Mouse (Mus musculus) testis, adult 2 months (tissue): ENCODE measurements at regions not wholly inside any gene's neighbourhood (a gene's known extent, or its start where the extent isn't known, plus 50 kb on each side); places are given as distances from the start of the nearest gene placed in this dataset.

Experiments used
- CTCF ChIP-seq: fragments of 200-500 bp; IDR thresholded peaks from 2 replicates; pipeline ENCODE4 v1.5.1; 2012; ENCODE audit warnings: low read depth, mild to moderate bottlenecking, inconsistent platforms, low read length, moderate library complexity; ENCODE audit not compliant: control insufficient read depth, insufficient read depth, insufficient replicate concordance
- POLR2A ChIP-seq: fragments of 200-500 bp; IDR thresholded peaks from 2 replicates; pipeline ENCODE4 v1.6.1; 2012; ENCODE audit warnings: low read depth, mild to moderate bottlenecking, inconsistent platforms, low read length, moderate library complexity; ENCODE audit not compliant: control insufficient read depth

DNA sequence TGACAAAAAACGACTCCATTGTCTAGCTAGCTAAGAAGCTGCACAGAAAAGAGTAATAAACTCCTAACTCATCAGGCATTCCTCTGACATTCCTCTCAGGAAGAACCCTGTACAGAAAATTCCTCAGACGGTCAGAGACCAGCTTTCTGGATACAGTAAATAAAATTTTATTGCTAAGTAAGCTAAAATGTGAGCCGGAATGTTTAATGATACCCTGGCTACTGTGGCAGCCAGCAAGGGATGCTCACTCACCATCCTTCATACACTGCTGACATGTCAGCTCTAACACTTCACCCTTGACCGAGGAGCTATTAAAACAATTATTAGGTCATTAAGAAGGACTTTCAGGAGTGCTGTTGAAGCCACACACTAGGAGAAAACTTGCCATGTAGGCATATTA lies 308.3 kb upstream of the Cblb start:
- TF ChIP-seq CTCF (no peak), POLR2A (no peak)
